Mouse (Mus musculus) hindbrain, embryonic 12.5 days (tissue): ENCODE data around the gene Efcab11. TPM values are rescaled to one million over a fixed set of nuclear protein-coding genes. Genes with fewer than 3 reads are reported as not detected.
A peak's percentile ranks its signal among the peaks of the same experiment; 100 is the strongest.

Experiments used
- ATAC-seq: fragments of 200-750 bp; cut with Nextera tagmentation; 2 replicates; pipeline ENCODE4 v1.8.0; 2017; ENCODE audit warnings: moderate TSS enrichment; ENCODE audit not compliant: low FRiP score
- H3K27ac ChIP-seq: fragments of 300-500 bp; sonication (generic); 2 replicates; pipeline ENCODE4 v1.5.1; 2016; ENCODE audit warnings: mild to moderate bottlenecking
- H3K27me3 ChIP-seq: fragments of 300-500 bp; sonication (generic); 2 replicates; pipeline ENCODE4 v1.6.1; 2016; ENCODE audit warnings: mild to moderate bottlenecking
- H3K36me3 ChIP-seq: fragments of 300-500 bp; sonication (generic); 2 replicates; pipeline ENCODE4 v1.6.1; 2016; ENCODE audit warnings: mild to moderate bottlenecking
- H3K4me1 ChIP-seq: fragments of 300-500 bp; sonication (generic); 2 replicates; pipeline ENCODE4 v1.6.1; 2016
- H3K4me2 ChIP-seq: fragments of 300-500 bp; sonication (generic); replicated peaks from 2 replicates; pipeline ENCODE4 v1.6.1; 2016; ENCODE audit warnings: mild to moderate bottlenecking
- H3K4me3 ChIP-seq: fragments of 300-500 bp; sonication (generic); 2 replicates; pipeline ENCODE4 v1.5.1; 2016; ENCODE audit warnings: mild to moderate bottlenecking
- H3K9ac ChIP-seq: fragments of 300-500 bp; sonication (generic); 2 replicates; pipeline ENCODE4 v1.6.1; 2016; ENCODE audit warnings: mild to moderate bottlenecking, moderate library complexity
- H3K9me3 ChIP-seq: fragments of 300-500 bp; sonication (generic); replicated peaks from 2 replicates; pipeline ENCODE4 v1.6.1; 2016; ENCODE audit warnings: mild to moderate bottlenecking
- WGBS: fragments of 180-500 bp; shearing (Covaris S2); methylation state at CpG from one replicate; pipeline ENCODE4 v1.1.7; 2016; 5-methylcytosine and 5-hydroxymethylcytosine counted together
- polyA plus RNA-seq: library from polyadenylated mRNA; unstranded; fragments of >200 nt; fragmentation: Nextera tagmentation; extraction: Ambion mirVana; gene quantifications from 2 replicates; pipeline ENCODE4 v1.2.1, GENCODE M21; 2016

The Efcab11 gene
- polyA plus RNA-seq, 1 experiment from 2014 or later = 16.6 TPM

DNA sequence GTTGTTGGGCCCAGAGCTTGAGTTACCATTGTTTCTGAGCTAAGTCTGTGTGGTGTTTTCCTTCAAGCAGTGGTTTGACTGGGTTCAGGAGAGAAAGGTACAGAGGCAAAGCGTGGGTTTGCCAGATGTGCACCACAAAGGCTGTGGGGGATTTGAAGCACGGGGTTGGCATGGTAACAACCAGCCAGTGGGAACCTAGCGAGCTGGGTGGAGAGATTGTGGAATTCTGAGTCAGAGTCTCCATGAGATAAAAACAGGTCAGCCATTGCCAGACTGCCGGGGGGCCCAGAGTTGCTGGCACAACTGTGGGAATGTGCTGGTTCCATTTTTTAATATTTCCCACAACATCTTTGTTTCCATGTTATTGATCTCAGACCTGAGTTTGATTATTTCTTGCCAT, 202.6 kb downstream of the Efcab11 start:
- Histone ChIP-seq H3K4me2 (no peak overlapping the region), H3K4me1 (no peaks in the 10 kb centered on the region; the same call in 1 of the 2 replicates), H3K27ac (no peak overlapping the region), H3K4me3 (no peak overlapping the region), H3K27me3 (no peaks in the 10 kb centered on the region), H3K9me3 (no peaks in the 10 kb centered on the region), H3K36me3 (no peaks in the 10 kb centered on the region), H3K9ac (no peak overlapping the region)
- 46% methylated on average over 4 of the region's 4 CpGs for WGBS
- no peak for ATAC-seq

GRCm38 (mm10) chr12:99671866-99672191, 212.4 kb downstream of the Efcab11 start:
- H3K4me2 ChIP-seq = no peak overlapping the region
- WGBS = 72% methylated on average over 4 of the region's 4 CpGs
- no peaks in the 10 kb centered on the region for H3K27me3 ChIP-seq
- H3K36me3 ChIP-seq = no peaks in the 10 kb centered on the region
- ATAC-seq = no peak
- no peaks in the 10 kb centered on the region for H3K9me3 ChIP-seq
- no peak overlapping the region for H3K9ac ChIP-seq
- peaks cover 11% of the 10 kb centered on the region for H3K4me1 ChIP-seq
- no peak overlapping the region for H3K27ac ChIP-seq
- H3K4me3 ChIP-seq = no peak overlapping the region

GRCm38 (mm10) chr12:99671162-99671865, 212.9 kb downstream of the Efcab11 start:
- no peak overlapping the region for H3K27ac ChIP-seq
- H3K36me3 ChIP-seq = no peaks in the 10 kb centered on the region
- H3K9ac ChIP-seq = no peak overlapping the region
- no peaks in the 10 kb centered on the region for H3K9me3 ChIP-seq
- peaks cover 11% of the 10 kb centered on the region for H3K4me1 ChIP-seq
- no peak overlapping the region for H3K4me3 ChIP-seq
- no peaks in the 10 kb centered on the region for H3K27me3 ChIP-seq
- WGBS = 74% methylated on average over 12 of the region's 12 CpGs
- no peak overlapping the region for H3K4me2 ChIP-seq
- ATAC-seq = no peak

- no peak for ATAC-seq
- Histone ChIP-seq H3K4me1 (peaks cover 11% of the 10 kb centered on the region), H3K4me2 (peak overlapping the region; percentile 17; the same call in 1 of the 2 replicates), H3K36me3 (no peaks in the 10 kb centered on the region), H3K4me3 (no peak overlapping the region), H3K9ac (no peak overlapping the region), H3K27ac (0 out of 2 replicates have a peak overlapping the region, but pooled peaks have one; percentile 23), H3K27me3 (no peaks in the 10 kb centered on the region), H3K9me3 (no peaks in the 10 kb centered on the region)
- WGBS = 68% methylated on average over 7 of the region's 7 CpGs
Measured at GRCm38 (mm10) chr12:99670762-99671152, 213.5 kb downstream of the Efcab11 start.

GRCm38 (mm10) chr12:99669976-99670761, 214.1 kb downstream of the Efcab11 start:
- WGBS = 74% methylated on average over 26 of the region's 26 CpGs
- Histone ChIP-seq H3K36me3 (no peaks in the 10 kb centered on the region), H3K4me3 (no peak overlapping the region), H3K9ac (no peak overlapping the region), H3K27ac (peak overlapping the region; percentile 23; the same call in 1 of the 2 replicates), H3K27me3 (no peaks in the 10 kb centered on the region), H3K4me1 (peaks cover 11% of the 10 kb centered on the region), H3K9me3 (no peaks in the 10 kb centered on the region), H3K4me2 (peak overlapping the region; percentile 17; the same call in 1 of the 2 replicates)
- ATAC-seq = peak; percentile 48; the same call in 1 of the 2 replicates

DNA sequence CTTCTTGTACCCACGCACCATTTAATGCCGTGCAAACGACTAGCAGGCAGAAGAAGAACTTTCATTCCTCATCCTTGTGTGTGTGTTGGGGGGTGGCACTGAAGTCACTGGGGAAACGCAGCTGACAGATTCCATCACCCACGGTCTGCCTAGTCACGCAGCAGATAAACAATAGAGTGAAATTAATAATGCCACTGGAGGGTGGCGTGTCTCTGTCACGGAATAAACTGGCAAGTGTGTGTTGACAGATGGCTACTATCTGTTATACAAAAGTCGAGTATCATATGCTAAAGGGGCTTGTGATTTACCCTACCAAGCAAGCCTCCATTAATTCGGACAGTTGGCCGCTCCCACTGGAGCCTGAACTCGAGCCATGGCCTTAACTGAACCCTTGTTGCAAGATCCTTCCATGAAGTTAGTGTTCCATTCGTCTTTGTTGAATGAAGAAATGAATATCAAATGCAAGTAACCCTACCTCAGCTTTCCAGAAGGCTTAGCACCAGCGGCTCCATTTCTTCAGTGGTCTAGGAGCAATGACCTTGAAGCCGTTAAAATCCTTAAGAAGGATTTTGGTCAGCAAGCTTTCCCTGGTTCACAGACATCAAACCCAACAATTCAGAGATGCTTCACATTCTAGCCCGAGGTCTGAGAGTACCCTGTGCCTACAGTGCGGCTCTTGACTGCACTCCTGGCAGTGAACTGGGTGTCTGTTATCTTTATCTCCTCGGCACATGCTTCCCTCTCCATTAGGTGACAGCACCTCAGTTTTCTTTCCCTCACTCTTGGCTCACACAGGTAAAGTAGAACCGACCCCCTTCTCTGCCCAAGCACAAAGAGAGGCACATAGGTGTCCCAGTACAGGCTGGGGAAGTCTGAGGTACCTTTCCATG, 229.0 kb downstream of the Efcab11 start:
- H3K4me1 ChIP-seq = 0 out of 2 replicates have a peak, but pooled peaks cover 4% of the 10 kb centered on the region
- ATAC-seq = no peak
- no peaks in the 10 kb centered on the region for H3K9me3 ChIP-seq
- no peak overlapping the region for H3K4me2 ChIP-seq
- no peak overlapping the region for H3K27ac ChIP-seq
- no peak overlapping the region for H3K9ac ChIP-seq
- H3K4me3 ChIP-seq = no peak overlapping the region
- H3K27me3 ChIP-seq = no peaks in the 10 kb centered on the region
- WGBS = 78% methylated on average over 19 of the region's 19 CpGs
- no peaks in the 10 kb centered on the region for H3K36me3 ChIP-seq

- Histone ChIP-seq H3K36me3 (no peaks in the 10 kb centered on the region), H3K9ac (no peak overlapping the region), H3K4me3 (no peak overlapping the region), H3K4me1 (0 out of 2 replicates have a peak, but pooled peaks cover 4% of the 10 kb centered on the region), H3K27me3 (no peaks in the 10 kb centered on the region), H3K4me2 (no peak overlapping the region), H3K9me3 (no peaks in the 10 kb centered on the region), H3K27ac (no peak overlapping the region)
- 46% methylated on average over 6 of the region's 6 CpGs for WGBS
- peak; percentile 54; the same call in 1 of the 2 replicates for ATAC-seq
Measured at GRCm38 (mm10) chr12:99652459-99652858, 231.8 kb downstream of the Efcab11 start.

- ATAC-seq = no peak
- no peaks in the 10 kb centered on the region for H3K27me3 ChIP-seq
- H3K4me3 ChIP-seq = no peak overlapping the region
- no peak overlapping the region for H3K4me2 ChIP-seq
- H3K9ac ChIP-seq = no peak overlapping the region
- H3K9me3 ChIP-seq = peaks cover 11% of the 10 kb centered on the region
- 0 out of 2 replicates have a peak, but pooled peaks cover 4% of the 10 kb centered on the region for H3K4me1 ChIP-seq
- H3K27ac ChIP-seq = no peak overlapping the region
- 63% methylated on average over 2 of the region's 2 CpGs for WGBS
- H3K36me3 ChIP-seq = no peaks in the 10 kb centered on the region
Measured at GRCm38 (mm10) chr12:99649732-99650131, 234.5 kb downstream of the Efcab11 start.

DNA sequence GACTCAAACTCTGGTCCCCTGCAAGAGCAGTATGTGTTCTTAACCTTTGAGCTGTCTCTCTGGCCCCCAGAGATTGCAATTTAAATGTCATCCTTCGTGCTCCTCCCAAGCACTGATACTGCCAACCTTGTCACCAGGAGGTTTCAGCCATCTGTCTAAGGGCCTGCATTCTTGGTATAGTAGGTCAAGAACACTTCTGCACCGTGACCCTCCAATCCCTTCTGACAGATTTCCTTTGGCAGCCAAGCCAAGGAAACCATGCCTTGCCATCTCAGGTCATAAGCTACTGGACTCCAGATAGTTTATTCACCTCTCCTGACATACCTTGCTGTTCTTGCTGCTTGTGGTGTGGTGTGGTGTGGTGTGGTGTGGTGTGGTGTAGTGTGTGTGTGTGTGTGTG, 235.5 kb downstream of the Efcab11 start:
- H3K36me3 ChIP-seq = no peaks in the 10 kb centered on the region
- H3K9ac ChIP-seq = no peak overlapping the region
- H3K4me2 ChIP-seq = no peak overlapping the region
- no peak overlapping the region for H3K4me3 ChIP-seq
- H3K27ac ChIP-seq = no peak overlapping the region
- 84% methylated on average over 2 of the region's 2 CpGs for WGBS
- ATAC-seq = no peak
- H3K27me3 ChIP-seq = no peaks in the 10 kb centered on the region
- peaks cover 21% of the 10 kb centered on the region for H3K9me3 ChIP-seq
- 0 out of 2 replicates have a peak, but pooled peaks cover 4% of the 10 kb centered on the region for H3K4me1 ChIP-seq

GRCm38 (mm10) chr12:99646556-99647354, 237.5 kb downstream of the Efcab11 start:
- Histone ChIP-seq H3K4me1 (no peaks in the 10 kb centered on the region), H3K27me3 (no peaks in the 10 kb centered on the region), H3K4me3 (no peak overlapping the region), H3K9ac (no peak overlapping the region), H3K36me3 (no peaks in the 10 kb centered on the region), H3K4me2 (no peak overlapping the region), H3K27ac (no peak overlapping the region), H3K9me3 (peaks cover 34% of the 10 kb centered on the region)
- 89% methylated on average over 11 of the region's 11 CpGs for WGBS
- no peak for ATAC-seq

- Histone ChIP-seq H3K4me3 (no peak overlapping the region), H3K27ac (no peak overlapping the region), H3K4me2 (no peak overlapping the region), H3K9me3 (peaks cover 34% of the 10 kb centered on the region), H3K4me1 (peaks cover 12% of the 10 kb centered on the region), H3K9ac (no peak overlapping the region), H3K27me3 (no peaks in the 10 kb centered on the region), H3K36me3 (no peaks in the 10 kb centered on the region)
- 95% methylated on average over 18 of the region's 18 CpGs for WGBS
- ATAC-seq = peak; percentile 79; the same call in 1 of the 2 replicates
Measured at GRCm38 (mm10) chr12:99645418-99645817, 238.8 kb downstream of the Efcab11 start.
